Mouse (Mus musculus) adrenal gland, adult 2 months (tissue): ENCODE measurements at regions not wholly inside any gene's neighbourhood (a gene's known extent, or its start where the extent isn't known, plus 50 kb on each side); places are given as distances from the start of the nearest gene placed in this dataset.
"Not testable (repeated sequence)": the region's sequence is repeated elsewhere in the genome, so short reads cannot be mapped to it uniquely, and the experiment has no call there.

Experiments
- DNase-seq: peaks from one replicate; pipeline ENCODE4 v3.0.0; 2021

GRCm38 (mm10) chr5:117040878-117041277 is 75.0 kb downstream of the Suds3 start:
- no peak for DNase-seq

- no peak for DNase-seq
Measured at GRCm38 (mm10) chr5:117037261-117037660, 78.7 kb downstream of the Suds3 start.

DNA sequence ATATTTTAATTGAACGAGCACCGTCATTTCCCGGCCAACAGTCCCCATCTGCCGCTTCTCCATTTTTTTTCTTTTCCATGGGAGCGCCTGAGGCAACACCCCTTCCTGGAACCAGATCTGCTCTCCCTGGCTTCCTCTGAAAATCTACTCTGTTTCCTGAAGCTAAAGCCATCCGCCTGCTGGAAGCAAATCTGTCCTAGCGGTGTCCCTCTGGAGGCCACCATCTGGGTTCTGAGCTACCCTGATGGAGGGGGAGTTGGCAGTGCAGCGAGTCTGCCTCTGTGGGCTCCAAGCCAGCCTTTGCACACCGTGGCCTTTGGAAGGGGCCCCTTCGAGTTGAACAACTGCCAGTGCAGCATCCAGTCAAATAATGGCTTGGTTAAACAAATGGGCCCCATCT is 83.8 kb downstream of the Suds3 start:
- no peak for DNase-seq

- no peak for DNase-seq
Measured at GRCm38 (mm10) chr5:117025689-117026383, 90.1 kb downstream of the Suds3 start.

- DNase-seq = no peak
Measured at GRCm38 (mm10) chr5:117018419-117019150, 97.3 kb downstream of the Suds3 start.

- DNase-seq = no peak
Measured at GRCm38 (mm10) chr5:117011128-117011527, 104.8 kb downstream of the Suds3 start.

GRCm38 (mm10) chr5:117000770-117001201 is 115.1 kb downstream of the Suds3 start:
- DNase-seq = no peak

GRCm38 (mm10) chr5:116994508-116994907 is 121.4 kb downstream of the Suds3 start:
- DNase-seq = no peak

GRCm38 (mm10) chr5:116993674-116994073 is 122.2 kb downstream of the Suds3 start:
- DNase-seq = no peak

DNA sequence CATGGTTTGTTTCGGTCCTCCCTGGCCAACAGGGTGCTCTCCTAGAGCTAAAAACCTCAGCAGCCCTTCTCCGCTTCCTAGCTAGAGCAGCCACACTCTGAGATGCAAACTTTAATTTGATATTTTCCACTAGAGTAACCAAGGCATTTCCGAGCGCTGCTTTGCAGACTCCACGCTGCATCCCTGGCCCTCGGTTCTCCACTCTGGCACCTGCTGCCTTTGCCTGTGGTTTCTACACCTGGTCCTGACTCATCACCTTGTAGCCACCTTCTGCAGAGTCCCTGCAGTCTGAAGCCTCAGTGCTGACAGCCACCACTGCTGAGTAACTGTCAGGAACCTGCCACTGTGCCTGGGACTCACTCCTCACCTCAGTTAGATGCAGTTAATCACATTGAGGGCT is 124.5 kb downstream of the Suds3 start:
- DNase-seq = no peak

DNA sequence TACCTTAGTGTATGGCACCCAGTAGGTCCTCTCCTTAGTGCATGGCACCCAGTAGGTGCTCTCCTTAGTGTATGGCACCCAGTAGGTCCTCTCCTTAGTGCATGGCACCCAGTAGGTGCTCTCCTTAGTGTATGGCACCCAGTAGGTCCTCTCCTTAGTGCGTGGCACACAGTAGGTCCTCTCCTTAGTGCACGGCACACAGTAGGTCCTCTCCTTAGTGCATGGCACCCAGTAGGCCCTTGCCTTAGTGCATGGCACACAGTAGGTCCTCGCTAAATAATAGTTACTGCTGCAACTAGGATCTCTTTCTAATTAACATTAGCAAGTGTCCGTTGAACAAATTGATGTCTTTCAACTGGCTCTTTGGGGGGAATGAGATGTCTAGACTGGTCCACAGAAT is 144.4 kb downstream of the Suds3 start:
- DNase-seq = not testable (repeated sequence)

- no peak for DNase-seq
Measured at GRCm38 (mm10) chr5:116964171-116964570, 151.7 kb downstream of the Suds3 start.

GRCm38 (mm10) chr5:116963106-116963505 is 152.8 kb downstream of the Suds3 start:
- DNase-seq = no peak

- DNase-seq = peak; percentile 5
Measured at GRCm38 (mm10) chr5:116960041-116960440, 155.9 kb downstream of the Suds3 start.

- no peak for DNase-seq
Measured at GRCm38 (mm10) chr5:116958141-116958540, 157.8 kb downstream of the Suds3 start.

DNA sequence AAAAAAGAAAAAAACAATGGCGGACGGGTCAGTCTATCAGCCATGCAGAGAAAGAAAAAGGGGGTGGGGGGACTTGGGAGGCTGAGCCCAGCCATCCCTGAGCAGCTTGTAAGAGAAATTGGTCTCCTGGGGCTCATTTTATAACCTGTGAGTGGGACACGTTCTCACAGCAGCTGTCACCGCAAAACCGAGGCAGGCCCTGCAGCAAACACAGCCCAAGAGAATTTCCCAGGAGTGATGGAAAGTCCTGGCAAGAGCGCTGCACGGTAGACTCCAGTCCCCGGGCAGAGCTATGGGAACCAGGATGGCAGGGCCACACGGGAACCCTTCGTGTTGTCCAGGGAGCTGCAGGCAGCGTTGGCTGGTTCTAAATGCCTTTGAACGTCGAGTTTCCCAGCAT is 159.3 kb downstream of the Suds3 start:
- no peak for DNase-seq

GRCm38 (mm10) chr5:116950280-116950881 is 165.5 kb downstream of the Suds3 start:
- no peak for DNase-seq

DNA sequence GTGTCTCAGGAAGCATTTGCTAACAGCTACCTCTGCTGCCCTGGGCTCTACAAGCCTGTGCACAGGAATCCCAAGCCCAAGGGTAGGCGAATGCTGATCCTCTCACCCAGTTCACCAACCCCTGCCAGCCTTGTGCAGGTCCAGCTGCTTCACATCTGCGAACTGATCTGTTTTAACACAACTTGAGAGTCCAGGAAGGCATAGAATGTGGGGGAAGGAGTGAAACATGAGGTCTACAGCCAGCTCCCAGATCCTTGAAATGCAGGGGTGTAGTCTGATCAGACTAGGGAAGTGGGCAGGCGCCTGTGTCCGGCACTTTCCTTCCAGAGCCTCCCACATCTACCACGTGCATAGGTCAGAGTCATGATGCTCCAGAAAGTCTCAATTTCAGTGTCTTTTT is 181.3 kb downstream of the Suds3 start:
- DNase-seq = no peak

- no peak for DNase-seq
Measured at GRCm38 (mm10) chr5:116934151-116934550, 181.8 kb downstream of the Suds3 start.

- DNase-seq = no peak
Measured at GRCm38 (mm10) chr5:116933105-116933504, 182.8 kb downstream of the Suds3 start.

- no peak for DNase-seq
Measured at GRCm38 (mm10) chr5:116923761-116924160, 192.2 kb downstream of the Suds3 start.

- DNase-seq = no peak
Measured at GRCm38 (mm10) chr5:116922059-116922671, 193.7 kb downstream of the Suds3 start.

GRCm38 (mm10) chr5:116914876-116915275 is 201.0 kb downstream of the Suds3 start:
- DNase-seq = no peak
